Mouse (Mus musculus): ENCODE measurements at regions not wholly inside any gene's neighbourhood (a gene's known extent, or its start where the extent isn't known, plus 50 kb on each side); places are given as distances from the start of the nearest gene placed in this dataset.

DNA sequence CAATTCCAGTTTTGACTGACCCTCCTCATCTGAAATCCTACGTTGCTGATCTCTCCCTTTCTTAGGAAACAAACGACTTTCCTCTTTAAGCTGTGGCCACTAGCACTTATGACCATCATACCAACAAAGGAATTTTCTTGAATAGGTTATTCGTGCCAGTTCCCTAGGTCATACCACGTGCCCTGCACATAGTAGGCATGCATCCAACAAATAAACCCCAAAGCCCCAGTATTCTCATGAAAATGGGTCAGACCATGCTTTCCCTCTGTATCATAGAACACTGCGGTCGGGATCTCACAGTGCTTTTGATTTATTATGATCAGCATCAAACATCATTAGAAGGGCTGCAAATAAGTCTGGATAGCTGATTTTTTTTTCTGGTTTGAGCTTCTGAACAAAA is 139.4 kb downstream of the Emp1 start:
- TF ChIP-seq CTCF (IDR thresholded peaks at IDR 0.05; ENCODE audit: control insufficient read depth, insufficient read depth, low read length) (no peak), POLR2A (IDR thresholded peaks at IDR 0.05; ENCODE audit: borderline replicate concordance, control insufficient read depth, low read depth, low read length) (no peak)
- H3K4me1 ChIP-seq (ENCODE audit: control insufficient read depth, insufficient read depth, low read length), result no peaks in the 10 kb centered on the region
- no peak overlapping the region for H3K27ac ChIP-seq (ENCODE audit: control insufficient read depth, insufficient read depth, low read depth, low read length, poor library complexity)
- no peak overlapping the region for H3K4me3 ChIP-seq (replicated peaks; ENCODE audit: control insufficient read depth, low read depth, low read length)
- 79% methylated on average over 6 of the region's 6 CpGs for WGBS

- no peak overlapping the region for H3K4me3 ChIP-seq (replicated peaks; ENCODE audit: control insufficient read depth, low read depth, low read length)
- WGBS, result 49% methylated on average over 8 of the region's 8 CpGs
- TF ChIP-seq POLR2A (IDR thresholded peaks at IDR 0.05; ENCODE audit: borderline replicate concordance, control insufficient read depth, low read depth, low read length) (no peak), CTCF (IDR thresholded peaks at IDR 0.05; ENCODE audit: control insufficient read depth, insufficient read depth, low read length) (no peak)
- H3K4me1 ChIP-seq (ENCODE audit: control insufficient read depth, insufficient read depth, low read length), result no peaks in the 10 kb centered on the region
- no peak overlapping the region for H3K27ac ChIP-seq (ENCODE audit: control insufficient read depth, insufficient read depth, low read depth, low read length, poor library complexity)
Observed at GRCm38 (mm10) chr6:135502405-135502804, 140.1 kb downstream of the Emp1 start.

GRCm38 (mm10) chr6:135518710-135519437 is 156.5 kb downstream of the Emp1 start:
- Histone ChIP-seq H3K4me3 (replicated peaks; ENCODE audit: control insufficient read depth, low read depth, low read length) (no peak overlapping the region), H3K4me1 (ENCODE audit: control insufficient read depth, insufficient read depth, low read length) (no peaks in the 10 kb centered on the region), H3K27ac (ENCODE audit: control insufficient read depth, insufficient read depth, low read depth, low read length, poor library complexity) (no peak overlapping the region)
- TF ChIP-seq CTCF (IDR thresholded peaks at IDR 0.05; ENCODE audit: control insufficient read depth, insufficient read depth, low read length) (no peak), POLR2A (IDR thresholded peaks at IDR 0.05; ENCODE audit: borderline replicate concordance, control insufficient read depth, low read depth, low read length) (no peak)
- 75% methylated on average over 4 of the region's 4 CpGs for WGBS

- Histone ChIP-seq H3K4me3 (replicated peaks; ENCODE audit: control insufficient read depth, low read depth, low read length) (no peak overlapping the region), H3K4me1 (ENCODE audit: control insufficient read depth, insufficient read depth, low read length) (no peaks in the 10 kb centered on the region), H3K27ac (ENCODE audit: control insufficient read depth, insufficient read depth, low read depth, low read length, poor library complexity) (no peak overlapping the region)
- WGBS, result 79% methylated on average over 2 of the region's 2 CpGs
- TF ChIP-seq CTCF (IDR thresholded peaks at IDR 0.05; ENCODE audit: control insufficient read depth, insufficient read depth, low read length), result no peak
- TF ChIP-seq POLR2A (IDR thresholded peaks at IDR 0.05; ENCODE audit: borderline replicate concordance, control insufficient read depth, low read depth, low read length), result no peak
Observed at GRCm38 (mm10) chr6:135519438-135519803, 157.1 kb downstream of the Emp1 start.

GRCm38 (mm10) chr6:135520868-135521267 is 158.5 kb downstream of the Emp1 start:
- TF ChIP-seq POLR2A (IDR thresholded peaks at IDR 0.05; ENCODE audit: borderline replicate concordance, control insufficient read depth, low read depth, low read length), result no peak
- no peak for TF ChIP-seq CTCF (IDR thresholded peaks at IDR 0.05; ENCODE audit: control insufficient read depth, insufficient read depth, low read length)
- H3K27ac ChIP-seq (ENCODE audit: control insufficient read depth, insufficient read depth, low read depth, low read length, poor library complexity), result no peak overlapping the region
- no peak overlapping the region for H3K4me3 ChIP-seq (replicated peaks; ENCODE audit: control insufficient read depth, low read depth, low read length)
- 73% methylated on average over 2 of the region's 2 CpGs for WGBS
- H3K4me1 ChIP-seq (ENCODE audit: control insufficient read depth, insufficient read depth, low read length), result no peaks in the 10 kb centered on the region

DNA sequence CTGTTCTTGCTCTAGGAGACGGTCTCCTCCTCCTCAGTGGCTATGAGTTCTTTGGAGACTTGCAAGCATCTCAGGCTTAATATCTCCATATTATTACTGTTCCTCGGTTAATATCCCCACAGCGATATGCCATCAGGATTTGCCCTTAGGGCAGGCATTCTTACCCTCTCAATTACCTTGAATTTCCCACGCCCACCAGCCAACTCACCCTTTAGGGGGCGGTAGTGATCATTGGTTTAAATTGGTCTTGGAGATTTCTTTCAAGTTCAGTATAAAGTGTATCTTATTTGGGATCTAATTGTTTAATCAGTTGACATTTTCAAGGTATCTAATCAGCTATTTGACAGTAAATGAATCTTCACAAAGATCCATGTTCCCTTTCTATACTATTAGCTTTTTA is 162.5 kb downstream of the Emp1 start:
- H3K4me3 ChIP-seq (replicated peaks; ENCODE audit: control insufficient read depth, low read depth, low read length), result no peak overlapping the region
- TF ChIP-seq CTCF (IDR thresholded peaks at IDR 0.05; ENCODE audit: control insufficient read depth, insufficient read depth, low read length), result no peak
- no peak overlapping the region for H3K27ac ChIP-seq (ENCODE audit: control insufficient read depth, insufficient read depth, low read depth, low read length, poor library complexity)
- no peaks in the 10 kb centered on the region for H3K4me1 ChIP-seq (ENCODE audit: control insufficient read depth, insufficient read depth, low read length)
- WGBS, result 65% methylated on average over 5 of the region's 5 CpGs

DNA sequence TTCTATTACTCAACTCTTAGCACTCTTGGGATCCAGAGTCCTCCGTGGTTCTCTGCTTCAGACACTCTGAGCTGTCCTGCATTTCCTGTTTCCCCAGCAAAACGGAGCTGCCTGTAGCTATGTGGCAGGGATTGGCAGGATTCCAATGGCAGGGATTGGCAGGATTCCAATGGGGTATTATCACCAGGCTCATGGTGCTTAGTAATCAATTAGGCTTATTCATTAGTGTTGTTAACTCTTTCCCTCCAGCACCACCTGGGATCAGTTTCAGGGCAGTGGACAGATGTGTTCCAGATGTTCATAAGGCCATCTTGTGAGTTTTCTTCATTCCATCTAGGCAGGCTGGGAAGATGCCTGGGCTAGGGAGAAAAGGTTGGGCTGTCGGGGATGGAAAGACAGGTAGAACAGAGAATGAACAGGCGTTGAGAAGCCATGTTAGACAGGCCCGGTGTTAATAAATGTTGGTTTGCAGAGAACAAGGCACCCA is 163.5 kb downstream of the Emp1 start:
- no peak overlapping the region for H3K27ac ChIP-seq (ENCODE audit: control insufficient read depth, insufficient read depth, low read depth, low read length, poor library complexity)
- H3K4me1 ChIP-seq (ENCODE audit: control insufficient read depth, insufficient read depth, low read length), result no peaks in the 10 kb centered on the region
- no peak overlapping the region for H3K4me3 ChIP-seq (replicated peaks; ENCODE audit: control insufficient read depth, low read depth, low read length)
- TF ChIP-seq POLR2A (IDR thresholded peaks at IDR 0.05; ENCODE audit: borderline replicate concordance, control insufficient read depth, low read depth, low read length), result no peak
- TF ChIP-seq CTCF (IDR thresholded peaks at IDR 0.05; ENCODE audit: control insufficient read depth, insufficient read depth, low read length), result no peak
- 52% methylated on average over 5 of the region's 5 CpGs for WGBS

DNA sequence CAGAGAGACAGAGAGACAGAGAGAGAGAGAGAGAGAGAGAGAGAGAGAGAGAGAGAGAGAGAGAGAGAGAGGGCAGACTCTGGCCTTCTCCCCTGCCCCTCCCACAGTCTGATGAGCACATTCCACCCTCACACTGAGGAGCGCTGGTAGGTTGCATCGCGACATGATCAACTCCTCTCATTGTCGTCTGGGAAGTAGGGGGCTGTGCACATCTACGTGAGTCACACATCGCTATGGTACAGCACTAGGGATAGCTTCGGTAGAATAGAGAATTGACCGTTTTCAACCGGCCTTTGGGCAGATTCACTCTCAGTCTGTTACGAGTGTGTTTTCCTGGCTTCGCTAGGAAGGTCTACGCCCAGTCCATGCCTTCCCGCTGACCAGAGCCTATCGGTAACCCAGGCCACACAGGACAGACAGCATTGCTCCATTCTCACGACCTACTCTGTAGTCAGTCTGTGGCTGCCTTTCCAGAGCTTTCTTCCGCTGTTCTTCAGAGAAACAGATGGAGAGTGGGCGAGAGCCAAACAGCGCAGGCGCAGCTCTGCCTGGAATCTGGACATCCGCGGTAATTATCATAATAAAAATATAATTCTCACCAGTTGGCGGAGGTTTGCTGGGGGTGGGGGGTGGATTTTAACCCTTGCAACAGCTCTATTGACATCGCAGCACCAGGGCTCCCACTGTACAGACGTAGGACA is 164.3 kb downstream of the Emp1 start:
- H3K4me1 ChIP-seq (ENCODE audit: control insufficient read depth, insufficient read depth, low read length), result no peaks in the 10 kb centered on the region
- 88% methylated on average over 24 of the region's 24 CpGs for WGBS
- no peak overlapping the region for H3K4me3 ChIP-seq (replicated peaks; ENCODE audit: control insufficient read depth, low read depth, low read length)
- TF ChIP-seq POLR2A (IDR thresholded peaks at IDR 0.05; ENCODE audit: borderline replicate concordance, control insufficient read depth, low read depth, low read length) (no peak), CTCF (IDR thresholded peaks at IDR 0.05; ENCODE audit: control insufficient read depth, insufficient read depth, low read length) (no peak)
- H3K27ac ChIP-seq (ENCODE audit: control insufficient read depth, insufficient read depth, low read depth, low read length, poor library complexity), result no peak overlapping the region
